Mouse (Mus musculus): ENCODE results near the gene Mrps27.
"Not testable (repeated sequence)": the region's sequence is repeated elsewhere in the genome, so short reads cannot be mapped to it uniquely, and the experiment has no call there.

Mrps27 gene

GRCm38 (mm10) chr13:99344599-99345575 lies at the start of gene Mrps27, which contains the start of gene Ptcd2:
TSS of gene Mrps27 (plus strand) at chr13:99344786.
TSS of gene Ptcd2 (minus strand) at chr13:99344705.
- peak; percentile 99 for DNase-seq (ENCODE audit: low spot score)

GRCm38 (mm10) chr13:99299921-99300320 lies 44.7 kb upstream of the Mrps27 start:
- no peak for DNase-seq (ENCODE audit: low spot score)

GRCm38 (mm10) chr13:99303846-99304245 lies 40.7 kb upstream of the Mrps27 start:
- peak; percentile 51 for DNase-seq (ENCODE audit: low spot score)

- DNase-seq (ENCODE audit: low spot score), result no peak
Measured at GRCm38 (mm10) chr13:99304365-99304764, 40.2 kb upstream of the Mrps27 start.

GRCm38 (mm10) chr13:99305186-99305585 lies 39.4 kb upstream of the Mrps27 start:
- DNase-seq (ENCODE audit: low spot score), result no peak

- no peak for DNase-seq (ENCODE audit: low spot score)
Measured at GRCm38 (mm10) chr13:99306164-99306563, 38.4 kb upstream of the Mrps27 start.

- DNase-seq (ENCODE audit: low spot score), result no peak
Measured at GRCm38 (mm10) chr13:99307930-99308359, 36.6 kb upstream of the Mrps27 start.

GRCm38 (mm10) chr13:99308393-99308792 lies 36.2 kb upstream of the Mrps27 start:
- no peak for DNase-seq (ENCODE audit: low spot score)

- no peak for DNase-seq (ENCODE audit: low spot score)
Measured at GRCm38 (mm10) chr13:99314098-99314497, 30.5 kb upstream of the Mrps27 start.

- DNase-seq (ENCODE audit: low spot score), result no peak
Measured at GRCm38 (mm10) chr13:99314657-99315181, 29.9 kb upstream of the Mrps27 start.

- DNase-seq (ENCODE audit: low spot score), result no peak
Measured at GRCm38 (mm10) chr13:99316366-99316765, 28.2 kb upstream of the Mrps27 start.

- DNase-seq (ENCODE audit: low spot score), result no peak
Measured at GRCm38 (mm10) chr13:99317058-99317457, 27.5 kb upstream of the Mrps27 start.

- DNase-seq (ENCODE audit: low spot score), result no peak
Measured at GRCm38 (mm10) chr13:99320453-99320852, 24.1 kb upstream of the Mrps27 start.

- DNase-seq (ENCODE audit: low spot score), result not testable (repeated sequence)
Measured at GRCm38 (mm10) chr13:99322915-99323314, 21.7 kb upstream of the Mrps27 start.

GRCm38 (mm10) chr13:99323632-99324336 lies 20.8 kb upstream of the Mrps27 start:
- peak; percentile 76 for DNase-seq (ENCODE audit: low spot score)

GRCm38 (mm10) chr13:99324337-99324685 lies 20.3 kb upstream of the Mrps27 start:
- DNase-seq (ENCODE audit: low spot score), result not testable (repeated sequence)

GRCm38 (mm10) chr13:99331255-99331654 lies 13.3 kb upstream of the Mrps27 start:
- no peak for DNase-seq (ENCODE audit: low spot score)

GRCm38 (mm10) chr13:99337510-99337909 lies 7.1 kb upstream of the Mrps27 start:
- DNase-seq (ENCODE audit: low spot score), result no peak

GRCm38 (mm10) chr13:99341504-99341903 lies 3.1 kb upstream of the Mrps27 start:
- no peak for DNase-seq (ENCODE audit: low spot score)

- no peak for DNase-seq (ENCODE audit: low spot score)
Measured at GRCm38 (mm10) chr13:99343876-99344598, 549 bp upstream of the Mrps27 start.

- no peak for DNase-seq (ENCODE audit: low spot score)
Measured at GRCm38 (mm10) chr13:99350009-99350408, 5.4 kb downstream of the Mrps27 start.

GRCm38 (mm10) chr13:99351186-99351585 lies 6.6 kb downstream of the Mrps27 start:
- DNase-seq (ENCODE audit: low spot score), result peak; percentile 45
